Mouse (Mus musculus): ENCODE data around the gene Mvd.

The Mvd gene

DNA sequence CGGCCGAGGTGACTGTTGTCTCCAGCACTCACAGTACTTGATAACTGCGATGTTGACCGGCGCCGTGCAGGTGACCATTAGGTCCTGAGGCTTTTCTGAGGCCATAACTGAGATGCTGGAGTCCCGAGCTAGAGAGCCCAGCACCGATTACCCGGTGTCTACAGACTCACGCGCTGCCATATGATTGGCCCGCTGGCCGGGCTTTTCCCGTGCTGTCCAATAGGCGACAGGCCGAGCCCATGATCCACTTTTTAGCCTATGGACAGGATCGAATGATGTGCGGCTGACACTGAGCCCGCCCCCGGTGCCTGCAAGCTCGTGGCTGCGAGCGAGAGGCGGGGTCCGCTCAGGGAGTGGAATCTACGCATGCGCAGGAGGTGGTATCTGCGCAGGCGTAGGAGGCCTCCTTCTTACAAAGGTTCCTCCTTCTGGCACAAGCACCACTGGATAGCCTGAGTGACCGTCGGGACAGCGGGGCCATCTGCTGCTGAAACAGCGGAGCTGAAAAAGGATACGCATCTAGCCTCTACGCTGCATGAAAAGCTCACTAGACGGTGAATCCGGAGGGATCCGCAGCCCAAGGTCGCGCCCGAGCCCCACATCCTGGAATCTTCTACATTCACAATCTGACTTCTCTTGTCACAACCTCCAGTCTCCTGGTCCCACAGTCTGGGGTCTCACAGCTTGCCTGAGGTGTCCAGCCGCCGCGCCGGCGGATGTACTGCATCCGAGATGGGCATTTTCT lies at the start of gene Mvd:
TSS of gene Mvd (minus strand) at position 161 of the 745 bp plus-strand sequence.
- DNase-seq = peak; percentile 100

DNA sequence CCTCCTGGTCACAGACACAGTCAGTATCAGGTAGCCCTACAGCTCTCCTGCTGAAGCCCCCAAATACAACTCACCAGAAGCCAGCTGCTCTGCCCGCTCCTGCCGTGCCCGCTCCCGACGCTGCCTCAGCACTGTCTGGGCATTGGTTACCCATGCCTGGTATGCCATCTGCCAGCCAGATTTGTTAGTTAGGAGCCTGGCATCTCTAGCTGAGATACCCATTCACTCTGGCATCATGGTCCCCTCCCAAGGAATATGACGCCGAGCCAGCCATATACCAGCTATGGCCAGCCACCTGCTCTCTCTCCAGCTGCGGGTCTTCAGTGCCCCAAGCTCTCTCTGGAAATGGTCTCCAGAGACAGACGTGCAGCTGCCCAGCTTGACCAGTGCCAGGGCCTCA lies 45.2 kb upstream of the Mvd start:
- no peak for DNase-seq

DNA sequence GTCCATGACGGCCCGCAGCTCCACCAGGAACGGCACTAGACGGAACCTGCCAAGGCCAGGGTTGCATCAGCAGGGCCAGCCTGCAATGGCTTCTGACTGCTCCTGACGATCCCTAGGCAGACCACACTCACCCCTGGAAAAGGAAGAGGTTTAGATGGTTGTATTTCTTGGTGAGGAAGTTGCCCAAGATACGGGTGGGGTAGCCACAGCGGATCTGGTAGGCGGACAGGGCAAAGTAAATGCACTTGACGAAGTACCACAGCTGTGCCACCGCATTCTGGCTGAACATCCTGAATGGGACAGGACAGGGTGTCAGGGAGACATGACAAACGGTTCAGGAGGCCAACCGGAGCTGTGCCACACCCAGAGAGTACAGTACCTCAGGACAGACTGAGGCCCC lies 41.6 kb upstream of the Mvd start:
- DNase-seq = no peak

GRCm38 (mm10) chr8:122483877-122484276 lies 40.7 kb upstream of the Mvd start:
- no peak for DNase-seq

DNA sequence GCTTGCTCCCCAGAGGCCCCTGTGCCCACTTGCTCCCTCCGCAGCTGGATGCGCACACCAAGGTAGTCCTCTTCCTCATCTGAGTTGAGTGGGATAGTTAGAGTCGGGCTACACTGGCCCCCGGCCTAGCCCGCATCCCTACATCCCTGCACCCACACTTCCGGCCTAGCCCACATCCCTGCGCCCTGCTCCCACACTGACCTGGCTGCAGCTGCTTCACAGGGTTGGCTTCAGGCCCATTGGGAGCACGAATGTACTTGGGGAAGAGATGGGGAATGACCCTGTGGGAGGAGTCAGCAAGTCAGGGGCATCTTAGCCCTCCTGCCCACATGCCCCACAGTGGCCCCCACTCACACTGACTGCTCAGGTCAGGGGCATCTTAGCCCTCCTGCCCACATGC lies 39.2 kb upstream of the Mvd start:
- DNase-seq = no peak

- peak; percentile 93 for DNase-seq
These were observed 32.5 kb upstream of the Mvd start, which contains the start of the genes Rnf166 and Ctu2 for GRCm38 (mm10) chr8:122475580-122476320. Rnf166 (minus strand) TSS chr8:122476064. Ctu2 (plus strand) TSS chr8:122476143.

DNA sequence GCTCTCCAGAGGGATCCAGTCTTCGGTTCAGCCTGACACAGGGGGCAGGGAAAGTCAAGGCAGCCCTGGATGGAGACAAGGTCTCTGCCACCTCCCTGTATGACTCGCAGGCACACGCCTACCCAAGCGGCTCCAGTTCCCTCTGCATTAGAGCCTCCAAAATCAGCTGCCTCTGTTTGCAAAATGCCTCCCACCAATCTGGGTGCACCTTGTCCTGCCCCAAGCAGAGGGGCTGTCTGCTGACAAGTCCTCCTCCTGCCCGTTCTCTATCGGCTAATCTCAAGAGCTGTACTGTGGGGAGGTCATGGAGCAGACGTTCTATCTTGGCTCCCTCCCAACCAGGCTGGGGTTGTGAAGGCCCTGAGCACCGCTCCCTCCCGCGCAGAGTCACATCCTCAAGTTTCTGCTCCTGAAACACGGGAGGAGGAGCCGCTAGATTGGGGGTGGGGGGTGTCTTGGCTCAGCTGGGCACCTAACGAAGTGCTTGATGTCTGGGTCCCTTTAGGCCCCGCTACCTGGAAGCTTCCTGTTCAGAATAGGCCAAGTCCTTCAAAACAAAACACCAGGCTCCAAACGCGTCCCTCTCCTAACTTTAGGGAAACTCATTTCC lies 31.8 kb upstream of the Mvd start:
- peak; percentile 66 for DNase-seq

DNA sequence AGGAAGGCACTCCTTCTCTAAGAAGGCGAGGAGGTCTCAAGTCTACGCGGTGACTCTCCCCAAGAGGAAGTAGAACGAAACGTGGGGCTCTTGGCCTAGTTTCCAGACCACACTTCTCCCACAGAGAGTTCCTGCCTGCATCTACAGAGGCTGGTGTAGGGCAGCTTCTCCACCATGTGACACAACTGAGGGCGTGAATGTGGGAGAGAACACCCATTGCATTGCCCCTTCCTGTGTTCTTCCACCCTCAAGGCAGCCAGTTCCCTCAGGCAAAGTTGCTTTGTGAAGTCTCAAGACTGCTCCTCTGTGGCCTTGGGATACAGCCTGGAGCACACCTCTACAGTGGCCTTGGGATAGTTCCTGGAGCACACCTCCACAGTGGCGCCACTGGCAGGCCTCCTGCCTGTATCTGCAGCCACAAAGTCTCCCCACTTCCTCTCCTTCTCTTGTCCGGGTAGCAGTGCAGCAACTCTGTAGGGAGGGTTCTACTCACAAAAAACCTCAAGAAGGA lies 30.7 kb upstream of the Mvd start:
- no peak for DNase-seq

DNA sequence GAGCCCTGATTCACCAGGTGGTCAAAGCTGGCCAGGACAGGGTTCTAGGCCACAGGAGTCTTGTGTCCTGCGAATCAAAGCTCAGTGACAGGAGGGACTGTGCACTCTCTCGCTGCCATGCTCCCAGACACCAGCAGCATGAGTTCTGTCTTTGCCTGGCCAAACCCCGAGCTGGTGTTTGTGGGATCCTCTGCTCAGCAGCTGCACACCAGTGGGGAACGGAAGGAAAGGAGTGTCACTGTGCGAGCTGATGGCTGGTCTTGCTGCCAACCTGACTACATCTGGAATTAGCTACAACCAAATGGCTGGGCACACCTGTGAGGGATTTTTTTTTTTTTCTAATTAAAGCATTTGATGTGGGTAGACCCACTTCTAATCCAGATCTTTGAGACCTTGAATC lies 27.5 kb upstream of the Mvd start:
- no peak for DNase-seq

- DNase-seq = no peak
These were observed 26.7 kb upstream of the Mvd start for GRCm38 (mm10) chr8:122469965-122470364.

- DNase-seq = no peak
These were observed 26.2 kb upstream of the Mvd start for GRCm38 (mm10) chr8:122469407-122469806.

DNA sequence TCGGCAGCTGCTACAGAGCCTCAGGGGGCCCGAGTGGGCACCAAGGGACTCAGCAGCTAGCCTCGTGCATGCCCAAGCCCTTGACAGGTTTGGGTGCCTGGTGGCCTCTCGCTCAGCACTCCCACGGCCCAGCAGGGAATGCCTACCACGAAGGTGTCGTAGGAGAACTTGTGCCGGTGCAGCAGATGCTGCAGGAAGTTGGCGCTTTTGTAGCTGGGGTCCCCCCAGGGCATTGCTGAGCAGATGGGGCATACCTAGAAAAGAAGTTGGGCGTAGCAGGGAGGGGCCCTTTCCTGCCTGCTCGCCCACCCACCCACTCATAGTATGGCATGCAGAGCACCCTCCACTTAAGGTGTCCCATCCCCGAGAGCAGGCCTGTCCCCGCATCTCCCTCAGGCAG lies 24.6 kb upstream of the Mvd start:
- no peak for DNase-seq

- DNase-seq = no peak
These were observed 21.8 kb upstream of the Mvd start for GRCm38 (mm10) chr8:122464985-122465384.

- peak; percentile 54 for DNase-seq
These were observed 20.7 kb upstream of the Mvd start for GRCm38 (mm10) chr8:122463651-122464640.

DNA sequence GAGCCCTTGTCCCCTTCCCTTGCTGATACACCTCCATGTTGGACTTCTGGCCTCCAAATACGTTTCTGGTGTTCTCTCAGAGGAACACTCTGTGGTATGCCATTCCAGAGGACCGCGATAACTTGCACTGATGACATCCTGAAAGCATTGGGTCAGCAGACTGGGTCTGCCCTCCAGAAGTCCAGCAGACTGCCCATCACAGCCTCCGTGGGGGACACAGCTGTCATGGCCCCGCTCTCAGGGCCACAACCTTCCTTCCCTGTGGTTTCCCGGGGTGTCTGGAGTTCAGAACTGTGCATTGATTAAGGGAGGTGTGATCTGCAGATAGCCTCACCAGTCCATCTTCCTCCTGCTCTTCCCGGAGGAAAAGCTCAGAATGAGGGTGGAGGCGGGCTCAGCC lies 19.3 kb upstream of the Mvd start:
- no peak for DNase-seq

DNA sequence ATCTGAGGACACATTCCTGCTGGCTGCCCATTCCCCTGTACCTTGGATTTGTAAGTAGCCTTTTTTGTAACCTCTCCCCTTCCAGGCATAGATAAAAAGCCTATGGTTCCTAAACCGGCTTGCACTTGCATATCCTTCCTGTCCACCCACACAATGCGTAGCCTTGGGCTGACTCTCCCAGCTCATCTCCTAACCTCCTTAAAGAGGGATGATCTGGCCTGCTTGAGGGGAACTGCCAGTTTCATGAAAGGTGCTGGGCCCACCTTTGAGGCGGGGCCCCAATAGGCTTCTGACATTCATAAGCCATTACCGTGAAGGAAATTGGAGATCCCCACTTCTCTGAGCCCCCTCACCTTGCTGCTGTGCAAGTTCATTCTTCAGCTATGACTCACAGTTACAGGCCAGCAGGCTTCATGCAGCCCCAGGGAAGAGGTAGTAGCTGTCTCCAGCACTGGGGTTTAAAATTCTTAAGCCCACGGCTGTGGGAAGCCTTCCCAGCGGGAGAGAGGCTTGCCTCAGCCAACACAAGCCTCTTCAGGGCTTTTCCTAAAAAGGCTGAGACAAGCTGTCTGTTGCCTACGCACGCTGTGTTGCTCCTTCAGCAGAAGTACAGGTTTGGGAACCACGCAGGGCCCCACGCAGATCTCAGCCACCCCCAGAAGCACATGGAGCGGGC lies 18.4 kb upstream of the Mvd start:
- no peak for DNase-seq

DNA sequence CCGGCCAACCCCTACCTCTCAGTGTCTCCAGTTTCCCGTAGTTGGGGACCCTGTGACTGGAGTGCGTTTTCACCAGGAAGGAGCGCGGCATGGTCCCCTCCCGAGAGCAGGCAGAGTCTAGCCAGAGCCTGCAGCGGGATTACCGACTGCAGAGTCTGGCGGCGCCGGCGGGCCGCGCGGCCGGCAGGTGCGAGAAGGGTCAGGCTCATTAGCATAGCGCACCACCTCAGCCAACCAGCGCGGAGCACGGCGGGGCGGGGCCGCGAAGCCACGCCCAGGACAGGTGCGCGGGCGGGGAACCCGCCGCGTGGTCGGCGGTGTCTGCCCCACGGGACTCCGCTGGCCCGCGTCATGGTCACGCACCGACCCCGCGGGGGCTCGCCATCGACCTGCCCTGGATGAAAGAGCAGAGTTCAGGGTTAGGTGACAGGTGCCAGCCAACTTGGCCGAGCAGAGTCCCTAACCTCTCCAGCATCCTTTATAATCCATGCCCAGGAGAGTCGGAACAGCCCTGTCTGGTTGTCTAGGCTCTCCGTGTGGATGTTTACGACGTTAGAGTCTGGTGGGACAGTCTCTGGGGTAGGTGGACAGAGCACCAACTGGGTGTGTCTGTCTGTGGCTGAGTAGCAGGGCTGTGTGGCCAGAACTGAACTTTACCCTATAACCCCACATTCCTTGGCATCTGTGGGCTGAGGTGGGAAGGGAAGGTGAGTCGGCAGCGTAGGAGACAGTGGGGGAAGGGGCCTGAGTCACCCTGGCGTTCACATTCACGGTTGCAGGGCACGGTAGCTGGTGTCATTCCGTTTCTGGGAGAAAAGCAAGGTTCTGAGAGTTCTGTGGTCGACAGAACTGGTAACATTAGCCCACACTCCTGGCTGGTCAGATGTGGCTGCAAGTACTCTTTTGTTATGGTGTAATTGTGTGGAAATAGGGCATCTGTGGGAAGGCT lies 17.6 kb upstream of the Mvd start, which contains the start of gene Snai3:
TSS of gene Snai3 (minus strand) at position 210 of the 949 bp plus-strand sequence.
- DNase-seq = peak; percentile 65

GRCm38 (mm10) chr8:122459990-122460389 lies 16.8 kb upstream of the Mvd start:
- DNase-seq = no peak

- DNase-seq = peak; percentile 50
These were observed 16.1 kb upstream of the Mvd start for GRCm38 (mm10) chr8:122459218-122459900.

DNA sequence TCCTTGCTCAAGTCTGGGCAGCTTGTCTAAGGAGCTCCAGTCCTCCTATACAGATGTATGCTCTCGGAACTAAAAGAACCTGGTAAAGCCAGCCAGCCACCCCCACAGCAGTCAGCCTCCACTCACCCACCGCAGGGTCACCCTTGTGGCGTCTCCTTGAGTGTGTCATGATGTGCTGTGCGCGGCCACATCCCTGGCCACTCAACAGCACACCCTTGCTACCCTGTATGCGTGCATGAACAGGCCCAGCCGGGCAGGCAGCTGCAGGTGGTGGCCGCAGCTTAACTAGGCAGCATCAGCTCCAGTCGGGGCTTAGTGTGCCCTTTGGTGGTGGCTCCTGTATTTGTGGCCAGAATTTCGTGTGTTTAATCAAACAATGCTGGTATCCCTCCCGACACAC lies 13.9 kb upstream of the Mvd start:
- no peak for DNase-seq

Measured in lung, postnatal 10 days (tissue).